Mouse (Mus musculus): ENCODE results near the gene Zfp423.

GRCm38 (mm10) chr8:87952298-87952697, 7.1 kb downstream of the Zfp423 start:
- TF ChIP-seq CTCF (IDR thresholded peaks at IDR 0.05; ENCODE audit: borderline replicate concordance, control insufficient read depth, extremely low read depth, insufficient read depth, low read length, poor library complexity): no peak
- TF ChIP-seq POLR2A (IDR thresholded peaks at IDR 0.05; ENCODE audit: control insufficient read depth, extremely low read depth, insufficient read depth, low read length, poor library complexity): no peak
